Mouse (Mus musculus) heart, adult 18-20 months (tissue): ENCODE measurements around the gene Rrh. TPM values are rescaled to one million over a fixed set of nuclear protein-coding genes. Genes with fewer than 3 reads are reported as not detected.
"Not testable (repeated sequence)": the region's sequence is repeated elsewhere in the genome, so short reads cannot be mapped to it uniquely, and the experiment has no call there.

ENCODE experiments used
- DNase-seq, 2 experiments: peaks; one replicate each; pipeline ENCODE4 v3.0.0; 2021 to 2022; ENCODE audit warnings: mixed read lengths in 1 of 2
- total RNA-seq, 2 experiments: library from RNA; stranded (reverse); gene quantifications; 2 replicates each; pipeline ENCODE4 v1.2.3; 2021

Gene Rrh
- total RNA-seq, 2 experiments from 2014 or later = not detected

- no peak for DNase-seq
Observed at GRCm38 (mm10) chr3:129782746-129783145, 39.6 kb downstream of the Rrh start.

GRCm38 (mm10) chr3:129781435-129781834, 41.0 kb downstream of the Rrh start:
- DNase-seq = no peak

- no peak for DNase-seq
Observed at GRCm38 (mm10) chr3:129771210-129771609, 51.2 kb downstream of the Rrh start.

- DNase-seq = peak; percentile 5 to 20
Observed at GRCm38 (mm10) chr3:129766971-129767794, 55.2 kb downstream of the Rrh start.

GRCm38 (mm10) chr3:129766106-129766505, 56.3 kb downstream of the Rrh start:
- peak; percentile 35 to 43 for DNase-seq

GRCm38 (mm10) chr3:129757599-129757998, 64.8 kb downstream of the Rrh start:
- not testable (repeated sequence) for DNase-seq

- DNase-seq = peak; percentile 49 to 64
Observed at GRCm38 (mm10) chr3:129754650-129755604, 67.5 kb downstream of the Rrh start, which contains the start of gene Egf. Gene Egf, minus strand, starts transcription at chr3:129755316.

Other genes with a start within 250 kb of the Rrh start
- gene Egf, start 67.3 kb downstream of the Rrh start, total RNA-seq = 1 to 10 TPM; 2.1 to 2.9 TPM
- gene Lrit3, start 18.6 kb downstream of the Rrh start, total RNA-seq = not detected
- 10 to 100 TPM; 14.7 to 17.5 TPM for gene Gar1, start 8.8 kb upstream of the Rrh start, total RNA-seq
- gene Cfi, start 13.3 kb upstream of the Rrh start, total RNA-seq = under 1 TPM; 0.40 to 0.80 TPM
- 10 to 100 TPM; 46.3 to 61.8 TPM for gene Pla2g12a, start 56.0 kb upstream of the Rrh start, total RNA-seq
- 10 to 100 TPM; 11.3 to 12.6 TPM for gene Casp6, start 78.8 kb upstream of the Rrh start, total RNA-seq
- 1 to 10 TPM; 1.6 to 2.4 TPM for gene Mcub, start 147.6 kb upstream of the Rrh start, total RNA-seq
- 10 to 100 TPM; 21.0 to 25.4 TPM for gene Sec24b, start 239.0 kb upstream of the Rrh start, total RNA-seq